Mouse (Mus musculus) megakaryocyte-erythroid progenitor cell, adult 5-6 weeks (primary cell): ENCODE measurements at regions not wholly inside any gene's neighbourhood (a gene's known extent, or its start where the extent isn't known, plus 50 kb on each side); places are given as distances from the start of the nearest gene placed in this dataset.
A peak's percentile ranks its signal among the peaks of the same experiment; 100 is the strongest.

Source experiments
- ATAC-seq: replicated peaks from 2 replicates; pipeline ENCODE4 v1.8.0; 2016; ENCODE audit warnings: mild to moderate bottlenecking, inconsistent platforms; ENCODE audit not compliant: severe bottlenecking, poor library complexity, low FRiP score, low TSS enrichment

DNA sequence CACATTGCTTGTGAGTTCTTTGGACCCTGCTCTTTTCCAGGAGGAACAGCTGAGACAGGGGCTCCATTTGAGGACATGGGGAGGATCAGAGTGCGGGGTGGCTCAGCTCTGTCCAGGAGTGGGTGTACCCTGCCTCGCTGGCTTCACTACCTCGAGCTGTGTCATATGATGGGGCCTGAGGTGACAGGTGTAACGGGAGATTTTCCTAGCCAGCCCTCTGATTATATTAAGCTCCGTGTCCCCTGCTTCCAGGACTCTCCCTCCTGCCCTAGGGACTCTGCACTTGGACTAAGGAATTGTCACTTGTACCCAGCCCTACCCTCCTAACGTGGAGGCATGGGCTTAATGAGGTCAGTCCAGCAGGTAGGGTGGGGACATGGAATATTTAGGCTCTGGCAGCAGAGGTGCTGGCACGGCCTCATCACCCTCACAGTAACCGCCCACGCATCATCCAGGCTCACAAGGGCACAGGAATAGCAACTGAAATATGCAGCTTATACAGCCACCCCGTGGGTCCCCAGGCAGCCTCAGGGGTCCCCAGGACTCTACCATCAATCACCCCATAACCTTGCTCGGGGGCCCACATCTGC lies 78.1 kb upstream of the 1600014C23Rik start:
- no peak for ATAC-seq

DNA sequence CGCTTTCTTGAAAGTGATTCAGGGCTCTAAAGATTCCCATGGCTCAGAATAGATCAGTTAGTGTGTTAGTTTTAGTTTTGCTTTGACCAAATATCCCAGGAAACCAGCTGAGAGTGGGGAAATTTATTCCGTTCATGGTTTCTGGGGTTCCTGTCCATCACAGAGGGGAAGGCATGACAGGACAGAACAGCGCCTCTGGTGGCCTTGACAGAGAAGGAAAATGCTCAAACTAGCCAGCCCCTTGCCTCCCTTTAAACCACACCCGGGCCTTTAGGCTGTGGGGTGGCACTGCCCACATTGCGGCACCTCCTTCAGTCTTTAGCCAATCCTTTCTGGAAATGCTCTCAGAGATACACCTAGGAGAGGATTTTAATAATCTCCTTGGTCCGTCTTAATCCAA lies 76.1 kb upstream of the 1600014C23Rik start:
- no peak for ATAC-seq

GRCm38 (mm10) chr17:45808374-45808773 lies 74.7 kb upstream of the 1600014C23Rik start:
- ATAC-seq: no peak

GRCm38 (mm10) chr17:45807452-45807851 lies 73.8 kb upstream of the 1600014C23Rik start:
- ATAC-seq: no peak

DNA sequence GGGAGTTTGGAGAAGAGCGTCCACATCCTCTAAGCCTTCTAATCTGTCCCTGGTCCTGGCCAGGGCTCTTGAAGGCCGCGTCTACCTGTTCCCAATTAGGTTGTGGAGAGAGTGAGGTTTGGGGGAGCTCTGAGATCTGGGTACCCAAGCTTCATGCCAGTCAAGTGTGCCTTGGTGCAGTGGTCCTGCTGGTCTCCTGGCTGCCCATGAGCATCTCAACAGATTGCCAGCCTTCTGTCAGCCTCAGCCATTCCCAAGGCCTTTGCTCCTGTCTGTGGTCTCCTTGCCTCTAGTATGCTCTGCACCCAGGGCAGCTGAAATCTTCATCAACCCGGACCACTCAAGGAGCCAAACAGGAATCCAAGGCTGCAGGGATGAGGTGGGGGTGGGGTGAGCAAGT lies 73.2 kb upstream of the 1600014C23Rik start:
- no peak for ATAC-seq

DNA sequence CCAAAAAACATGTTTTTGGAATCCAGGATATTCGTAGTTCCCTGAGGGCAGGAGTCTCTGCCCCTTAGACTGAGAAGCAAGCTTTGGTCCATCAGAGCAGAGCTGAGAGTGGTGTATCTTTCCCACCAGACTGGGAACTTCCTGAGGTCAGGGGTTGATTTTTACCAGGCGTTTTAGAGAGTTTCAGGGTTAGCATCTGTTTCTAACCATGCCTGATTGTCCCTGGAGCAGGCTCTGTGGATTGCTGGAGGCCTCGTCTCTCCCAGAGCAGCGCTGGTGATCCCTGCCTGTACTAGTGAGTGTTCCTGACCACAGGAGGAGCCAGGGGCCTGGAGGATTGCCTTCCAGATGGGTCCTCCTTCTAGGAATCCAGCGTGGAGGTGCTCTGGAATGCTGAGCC lies 72.8 kb upstream of the 1600014C23Rik start:
- ATAC-seq: no peak

DNA sequence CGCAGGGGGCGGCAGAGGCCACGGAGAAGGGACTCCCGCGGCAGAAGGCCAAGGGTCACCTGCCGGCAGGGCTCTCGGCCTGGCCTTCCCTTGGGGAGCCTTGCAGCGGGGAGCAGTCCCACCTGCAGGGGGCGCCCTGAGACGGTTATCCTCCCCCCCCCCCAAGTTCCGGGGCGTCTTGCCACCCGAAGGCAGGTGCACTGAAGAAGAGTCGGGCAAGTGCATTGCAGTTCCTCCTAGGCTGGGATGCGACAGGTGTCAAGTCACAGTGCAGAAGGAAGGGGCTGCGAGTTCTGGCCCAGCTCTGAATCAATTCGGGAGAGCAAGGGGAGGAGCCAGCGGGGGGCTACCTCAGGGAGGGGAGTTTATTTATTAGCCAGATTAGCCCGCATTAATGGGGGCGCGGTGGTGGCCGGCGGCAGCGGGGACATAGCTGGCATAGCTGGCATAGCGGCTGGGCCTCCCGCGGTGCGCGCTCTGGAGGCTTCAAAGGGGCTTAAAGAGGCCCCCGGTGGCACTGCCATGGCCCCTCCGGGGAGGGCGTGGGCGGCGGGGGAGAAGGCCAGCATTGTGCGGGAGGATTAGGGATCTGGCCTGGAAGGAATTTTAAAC lies 71.9 kb upstream of the 1600014C23Rik start:
- ATAC-seq: no peak

- ATAC-seq: no peak
Measured at GRCm38 (mm10) chr17:45803331-45803730, 69.7 kb upstream of the 1600014C23Rik start.

DNA sequence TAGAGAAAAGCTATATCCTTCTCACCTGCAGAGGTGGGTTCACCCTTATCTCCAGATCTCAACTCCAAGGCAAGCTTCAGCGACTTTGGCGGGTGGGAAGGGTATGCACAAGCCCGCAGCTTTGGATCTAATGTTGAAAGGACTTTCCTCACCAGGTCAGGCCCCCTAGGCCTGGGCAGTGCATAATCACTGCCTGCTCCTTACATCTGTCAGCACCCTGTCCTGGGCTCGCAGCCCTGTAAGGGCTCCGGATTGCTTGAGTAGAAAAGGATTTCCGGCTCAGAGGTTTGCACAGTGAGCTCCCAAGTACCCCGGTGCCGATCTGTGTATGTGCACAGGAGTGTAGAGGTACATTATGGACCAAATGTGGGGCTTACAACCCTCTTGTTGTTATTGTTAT lies 68.8 kb upstream of the 1600014C23Rik start:
- ATAC-seq: no peak

- no peak for ATAC-seq
Measured at GRCm38 (mm10) chr17:45799725-45800124, 66.1 kb upstream of the 1600014C23Rik start.

DNA sequence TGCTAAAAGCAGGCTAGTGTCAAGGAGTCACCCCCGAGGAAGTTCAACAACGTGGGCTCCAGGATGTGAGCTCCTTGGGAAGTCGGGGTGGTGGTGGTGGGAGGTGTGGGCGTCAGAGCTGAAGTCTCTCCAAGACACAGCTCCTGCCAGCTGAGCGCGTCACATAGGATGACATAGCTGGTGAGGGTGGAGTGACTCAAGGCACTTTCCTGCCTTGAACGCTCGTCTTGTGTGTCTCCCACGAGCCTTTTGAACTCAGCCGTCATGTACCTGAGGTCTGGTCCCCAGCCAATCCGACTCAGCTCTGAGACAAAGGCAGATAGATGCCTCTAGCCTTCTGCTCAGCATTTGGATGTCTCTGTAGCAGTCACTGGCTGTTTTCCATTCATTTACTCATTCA lies 65.4 kb upstream of the 1600014C23Rik start:
- no peak for ATAC-seq

DNA sequence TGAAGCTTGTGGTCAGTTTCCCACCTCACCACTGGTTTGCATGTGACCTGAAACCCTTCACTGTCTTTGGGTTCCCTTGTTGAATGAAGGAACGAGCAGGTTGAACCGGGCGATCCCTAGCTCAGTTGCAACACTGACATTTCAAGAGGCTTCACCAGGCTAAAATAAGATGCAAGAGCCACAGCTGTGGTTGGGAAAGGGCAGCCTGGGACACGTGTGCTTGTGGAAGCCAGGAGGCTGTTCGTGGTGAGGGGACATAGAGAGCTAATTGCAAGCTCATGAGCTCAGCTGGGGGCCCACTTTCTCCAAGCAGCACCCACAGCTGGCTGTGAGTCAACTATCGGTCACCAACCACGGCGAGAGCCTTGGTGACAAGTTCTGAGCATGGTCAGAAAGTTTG lies 64.8 kb upstream of the 1600014C23Rik start:
- ATAC-seq: no peak

GRCm38 (mm10) chr17:45797121-45797520 lies 63.5 kb upstream of the 1600014C23Rik start:
- ATAC-seq: no peak

DNA sequence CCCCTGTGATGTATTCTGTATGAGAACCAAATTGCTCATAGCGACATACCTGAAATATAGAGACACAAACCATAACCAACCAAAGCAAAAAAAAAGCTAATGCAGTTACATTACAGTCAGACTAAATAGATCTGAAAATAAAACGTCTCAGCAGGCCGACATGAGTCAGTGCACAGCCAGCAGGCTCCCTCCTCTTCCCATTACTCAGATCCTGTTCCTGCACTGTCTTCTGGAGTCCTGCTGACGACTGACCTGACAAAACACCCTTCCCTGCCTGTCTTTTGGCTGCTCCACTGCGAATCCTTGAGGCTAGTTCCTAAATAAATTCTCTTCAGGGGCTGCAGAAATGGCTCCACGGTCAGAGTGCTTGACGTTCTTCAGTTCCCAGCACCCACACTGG lies 61.3 kb upstream of the 1600014C23Rik start:
- ATAC-seq: no peak

- ATAC-seq: no peak
Measured at GRCm38 (mm10) chr17:45790959-45791520, 57.4 kb upstream of the 1600014C23Rik start.

GRCm38 (mm10) chr17:45789777-45790176 lies 56.1 kb upstream of the 1600014C23Rik start:
- ATAC-seq: no peak

- peak; percentile 29; the same call in 1 of the 2 replicates for ATAC-seq
Measured at GRCm38 (mm10) chr17:45784905-45785304, 51.3 kb upstream of the 1600014C23Rik start.

GRCm38 (mm10) chr17:45784496-45784895 lies 50.9 kb upstream of the 1600014C23Rik start:
- ATAC-seq: no peak
